Mouse (Mus musculus) heart, postnatal 4 days (tissue): ENCODE results near the gene Rex1bd. TPM values are rescaled to one million over a fixed set of nuclear protein-coding genes. Genes with fewer than 3 reads are reported as not detected.
A peak's percentile ranks its signal among the peaks of the same experiment; 100 is the strongest.

Source experiments
- DNase-seq: peaks from one replicate; pipeline ENCODE4 v3.0.0; 2021
- total RNA-seq, 2 experiments: library from RNA; stranded (reverse); gene quantifications; 2 replicates each; pipeline ENCODE4 v1.2.3; 2021

Gene Rex1bd
- 100 to 1,000 TPM in 1 of 2 experiments, 10 to 100 TPM in 1; 96.9 to 109 TPM for total RNA-seq

DNA sequence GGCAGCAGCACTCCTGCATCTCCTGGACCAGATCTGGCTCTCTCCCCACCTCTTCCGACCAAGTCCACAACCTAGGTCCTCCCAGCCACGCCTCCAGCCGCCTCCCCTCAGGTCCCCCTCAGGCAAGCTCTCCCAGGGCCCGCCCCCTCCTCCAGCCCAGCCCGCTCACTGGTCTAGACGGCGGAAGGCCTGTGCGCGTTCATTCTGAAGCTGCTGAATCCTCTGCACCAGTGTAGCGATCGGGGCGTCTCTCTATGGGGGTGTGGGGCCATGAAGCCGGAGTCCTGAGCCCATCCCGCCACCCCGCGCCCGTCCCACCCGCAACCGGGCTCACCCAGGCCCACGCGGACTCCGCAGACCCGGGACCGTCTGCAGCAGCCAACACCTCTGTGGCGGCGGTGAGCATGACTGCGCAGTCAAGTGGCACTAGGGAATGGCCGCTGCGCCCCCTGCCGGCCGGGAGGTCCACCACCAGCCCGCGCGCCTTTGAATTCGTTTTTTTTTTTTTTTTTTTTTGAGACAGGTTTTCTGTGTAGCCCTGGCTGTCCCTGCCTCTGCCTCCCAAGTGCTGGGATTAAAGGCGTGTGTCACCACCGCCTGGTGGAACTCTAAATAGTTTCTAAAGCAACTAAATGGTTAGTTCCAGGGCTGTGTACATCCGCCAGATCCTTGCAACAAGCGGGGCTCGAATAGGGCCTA lies at the start of gene Rex1bd:
TSS of gene Rex1bd (minus strand) at position 425 of the 699 bp plus-strand sequence.
- DNase-seq = peak; percentile 95

DNA sequence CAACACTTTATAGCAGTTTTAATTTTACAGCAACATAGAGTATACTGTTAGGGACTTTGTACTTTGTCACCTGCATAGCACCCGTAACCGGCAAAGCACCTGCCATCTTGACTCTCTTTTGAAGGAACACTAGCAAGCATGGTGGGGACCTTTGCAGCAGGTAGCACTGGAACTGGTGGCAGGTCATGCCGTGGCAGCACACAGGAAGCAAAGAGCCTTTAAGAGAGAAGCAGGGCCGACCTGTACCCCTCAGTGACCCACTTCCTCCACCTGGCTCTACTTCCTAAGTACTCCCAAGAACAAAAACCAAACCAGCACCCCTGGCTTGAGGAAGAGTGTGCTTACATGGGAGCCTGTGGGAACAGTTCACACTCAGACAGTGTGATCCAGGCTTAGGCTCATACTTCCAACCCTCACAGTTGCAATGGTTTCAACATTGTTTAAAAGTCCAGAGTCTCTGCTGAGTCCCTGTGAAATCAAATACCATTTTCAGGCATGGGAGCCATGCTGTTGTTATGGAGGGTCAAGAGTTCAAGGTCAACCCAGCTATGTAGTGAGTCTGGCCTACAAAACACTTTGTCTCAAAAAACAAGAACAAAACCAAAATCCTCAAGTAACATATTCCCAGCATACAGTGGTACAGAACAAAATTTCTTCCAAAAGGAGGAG lies 48.7 kb upstream of the Rex1bd start:
- no peak for DNase-seq

GRCm38 (mm10) chr8:70553740-70554139 lies 47.2 kb upstream of the Rex1bd start:
- peak; percentile 86 for DNase-seq

GRCm38 (mm10) chr8:70552836-70553235 lies 46.3 kb upstream of the Rex1bd start:
- DNase-seq = peak; percentile 49

- peak; percentile 42 for DNase-seq
Observed at GRCm38 (mm10) chr8:70551558-70552161, 45.1 kb upstream of the Rex1bd start.

- DNase-seq = no peak
Observed at GRCm38 (mm10) chr8:70549412-70550184, 43.0 kb upstream of the Rex1bd start.

DNA sequence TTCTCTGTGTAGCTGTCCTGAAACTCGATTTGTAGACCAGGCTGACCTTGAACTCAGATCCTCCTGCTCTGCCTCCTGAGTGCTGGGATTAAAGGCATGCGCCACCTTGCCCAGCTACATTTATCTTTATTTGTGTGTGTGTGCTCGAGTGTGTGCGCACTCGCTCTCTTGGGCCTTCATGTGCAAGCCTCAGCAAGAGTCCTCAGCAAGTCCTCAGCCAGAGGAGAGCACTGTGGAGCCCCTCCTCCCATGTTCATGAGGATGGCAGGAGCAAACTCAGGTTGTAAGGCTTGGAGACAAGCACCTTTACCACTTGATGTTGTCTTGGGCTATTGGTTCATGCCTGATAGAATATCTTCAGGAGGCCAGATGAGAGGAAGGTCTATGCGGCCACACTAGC lies 41.2 kb upstream of the Rex1bd start:
- no peak for DNase-seq

- DNase-seq = no peak
Observed at GRCm38 (mm10) chr8:70546412-70546811, 39.9 kb upstream of the Rex1bd start.

GRCm38 (mm10) chr8:70544200-70544687 lies 37.7 kb upstream of the Rex1bd start:
- DNase-seq = peak; percentile 28

GRCm38 (mm10) chr8:70541081-70541480 lies 34.5 kb upstream of the Rex1bd start:
- no peak for DNase-seq

DNA sequence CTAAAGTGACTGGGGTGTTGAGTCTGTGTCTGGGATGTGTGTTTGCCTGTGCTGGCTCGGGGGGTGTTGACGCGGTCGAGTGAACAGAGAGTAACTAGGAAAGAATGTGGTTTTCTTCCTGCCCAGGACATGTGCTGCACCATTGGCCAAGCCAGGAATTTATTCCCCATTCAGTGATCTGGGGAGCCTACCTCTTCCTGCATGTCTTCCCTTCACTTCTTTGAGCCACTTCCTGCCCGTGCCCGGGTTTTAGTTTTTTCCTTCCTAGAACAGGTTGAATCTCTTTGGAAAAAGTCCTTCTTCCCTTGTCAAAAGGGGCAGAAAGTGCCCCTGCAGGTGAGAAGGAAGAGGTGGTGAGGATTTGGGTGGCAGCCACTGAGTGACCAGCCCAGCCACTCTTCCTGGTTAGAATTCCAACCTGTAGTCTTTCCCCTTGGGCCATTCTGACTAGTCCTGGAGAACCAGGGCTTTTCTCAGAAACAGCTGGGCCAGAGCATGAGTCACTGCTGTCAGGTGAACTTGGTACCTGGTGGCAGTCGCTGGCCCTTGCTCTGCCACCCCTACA lies 34.0 kb upstream of the Rex1bd start:
- peak; percentile 35 for DNase-seq

DNA sequence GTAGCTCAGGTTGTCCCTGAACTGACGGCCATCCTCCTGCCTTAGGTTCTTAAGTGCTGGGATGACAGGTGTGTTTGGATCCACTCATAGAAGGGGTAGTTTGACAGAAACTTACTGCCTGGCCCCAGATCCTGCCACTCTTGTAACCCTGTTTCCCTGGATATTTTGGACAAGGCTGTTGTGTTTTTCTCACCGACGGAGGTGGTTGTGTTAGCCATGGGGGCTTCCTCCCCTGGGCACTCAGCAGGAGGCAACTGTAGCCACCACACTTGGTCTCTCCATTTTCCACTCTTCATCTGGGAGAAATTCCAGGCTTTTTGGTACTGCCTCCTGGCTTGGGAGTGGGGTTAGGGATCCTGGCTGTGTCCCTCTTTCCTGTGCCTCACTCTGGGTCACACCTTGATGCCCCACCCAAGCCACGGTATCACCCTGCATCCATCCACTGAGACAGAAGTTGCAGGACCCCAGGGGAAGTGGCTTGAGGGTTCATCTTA lies 33.5 kb upstream of the Rex1bd start:
- no peak for DNase-seq

- DNase-seq = peak; percentile 100
Observed at GRCm38 (mm10) chr8:70539077-70539813, 32.7 kb upstream of the Rex1bd start, which contains the start of gene Ell. TSS of gene Ell (plus strand) at chr8:70539457.

DNA sequence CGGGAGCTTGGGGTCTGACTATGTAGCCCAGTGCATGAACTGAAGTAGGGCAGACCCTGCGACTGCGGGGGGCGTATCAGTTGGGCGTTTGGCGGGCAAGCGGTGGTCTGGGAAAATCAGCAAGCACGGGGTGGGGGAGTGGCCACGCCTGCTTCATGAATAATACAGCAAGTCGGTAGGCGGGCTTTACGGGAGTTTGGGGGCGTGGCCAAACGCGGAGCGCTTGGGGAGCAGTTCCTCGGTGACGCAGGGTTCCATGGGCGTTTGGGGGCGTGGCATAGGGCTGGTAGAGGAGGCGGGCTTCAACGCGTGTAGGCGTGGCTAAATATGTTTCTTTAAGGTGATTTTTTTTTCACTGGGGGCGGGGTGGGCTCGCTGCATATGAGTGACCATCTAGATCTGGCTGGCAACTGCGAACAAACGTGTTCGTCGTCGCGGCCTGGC lies 32.1 kb upstream of the Rex1bd start:
- peak; percentile 100 for DNase-seq

DNA sequence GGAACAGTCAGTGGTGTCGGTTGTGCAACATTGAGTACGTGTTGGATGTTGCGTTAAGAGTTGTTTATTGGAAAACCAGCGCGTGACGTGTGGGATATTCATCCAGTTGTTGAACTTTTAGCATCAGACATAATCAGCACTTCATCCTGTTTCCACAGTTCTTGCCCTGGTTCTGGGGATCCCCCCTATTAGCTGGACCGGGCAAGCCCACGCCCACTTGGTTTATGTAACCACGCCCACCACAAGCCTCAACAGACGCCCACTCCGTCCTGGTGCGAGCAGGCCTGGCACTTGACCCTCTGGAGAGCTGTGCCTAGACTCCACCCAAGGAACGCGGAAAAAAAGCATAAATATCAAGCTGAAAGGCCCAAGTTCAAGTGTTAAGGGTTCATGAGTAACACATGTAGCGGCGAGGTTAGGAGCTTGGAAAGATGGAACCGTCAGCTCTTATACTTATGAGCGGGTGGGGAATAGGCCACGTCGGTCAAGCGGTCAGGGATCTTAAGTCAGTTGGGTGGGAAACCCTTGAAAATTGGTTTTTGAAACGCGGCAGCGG lies 31.6 kb upstream of the Rex1bd start:
- peak; percentile 71 for DNase-seq

GRCm38 (mm10) chr8:70535701-70536100 lies 29.1 kb upstream of the Rex1bd start:
- no peak for DNase-seq

GRCm38 (mm10) chr8:70535221-70535620 lies 28.7 kb upstream of the Rex1bd start:
- no peak for DNase-seq

- DNase-seq = no peak
Observed at GRCm38 (mm10) chr8:70534281-70534680, 27.7 kb upstream of the Rex1bd start.

DNA sequence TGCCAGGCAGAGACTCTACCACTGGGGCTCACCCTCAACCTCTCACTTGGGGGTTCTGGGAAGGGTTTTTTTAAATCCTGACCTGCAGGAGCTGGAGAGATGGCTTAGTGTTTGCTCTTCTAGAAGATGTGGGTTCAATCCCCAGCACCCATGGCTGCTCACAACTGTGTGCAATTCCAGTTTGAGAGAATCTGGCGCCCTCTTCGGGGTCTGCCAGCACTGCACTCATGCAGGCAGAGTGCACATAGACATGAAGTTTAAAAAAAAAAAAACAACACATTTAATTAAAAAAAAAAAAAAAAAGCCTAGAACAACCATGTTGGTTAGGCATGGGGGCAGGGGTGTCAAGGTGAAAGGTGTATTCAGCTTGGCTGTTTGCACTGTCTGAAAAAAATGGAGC lies 23.8 kb upstream of the Rex1bd start:
- DNase-seq = no peak

DNA sequence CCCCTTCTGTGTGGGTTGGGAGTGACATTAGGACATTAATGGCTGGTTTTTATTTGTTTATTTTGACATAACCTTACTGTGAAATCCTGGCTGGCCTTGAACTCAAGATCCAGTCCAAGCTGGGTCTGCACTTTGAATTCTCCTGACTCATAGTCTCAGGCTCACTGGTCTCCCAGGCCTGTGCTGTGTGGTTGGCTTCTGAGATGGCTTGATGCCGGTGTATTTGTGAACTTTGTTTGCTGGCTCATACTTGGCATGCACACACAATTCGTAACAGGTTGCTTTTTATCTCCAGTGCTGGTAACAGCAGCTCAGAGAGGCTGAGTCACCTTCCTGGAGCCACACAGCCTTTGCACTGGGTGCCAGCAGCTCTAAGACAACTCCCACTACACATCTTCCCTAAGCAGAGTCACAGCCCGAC lies 23.2 kb upstream of the Rex1bd start:
- no peak for DNase-seq

- no peak for DNase-seq
Observed at GRCm38 (mm10) chr8:70529299-70529698, 22.7 kb upstream of the Rex1bd start.
